Mouse (Mus musculus) small intestine, adult 2 months (tissue): ENCODE results near the gene 2610042L04Rik. TPM values are rescaled to one million over a fixed set of nuclear protein-coding genes. Genes with fewer than 3 reads are reported as not detected.
"Not testable (repeated sequence)": the region's sequence is repeated elsewhere in the genome, so short reads cannot be mapped to it uniquely, and the experiment has no call there.

Experiments
- H3K27ac ChIP-seq: fragments of 200-500 bp; 2 replicates; pipeline ENCODE4 v1.5.1; 2012; ENCODE audit warnings: low read depth, low read length, control low read depth, inconsistent platforms; ENCODE audit not compliant: insufficient read depth
- H3K27me3 ChIP-seq: fragments of 200-500 bp; 2 replicates; pipeline ENCODE4 v1.6.1; 2012; ENCODE audit warnings: mild to moderate bottlenecking, moderate library complexity, low read length, inconsistent platforms; ENCODE audit not compliant: control insufficient read depth, insufficient read depth
- H3K36me3 ChIP-seq: fragments of 200-500 bp; 2 replicates; pipeline ENCODE4 v1.6.1; 2012; ENCODE audit warnings: mild to moderate bottlenecking, low read length, control low read depth, inconsistent platforms; ENCODE audit not compliant: control insufficient read depth, insufficient read depth
- H3K4me1 ChIP-seq: fragments of 200-500 bp; 2 replicates; pipeline ENCODE4 v1.6.1; 2012; ENCODE audit warnings: low read length, inconsistent platforms, mixed read lengths; ENCODE audit not compliant: control insufficient read depth, insufficient read depth, insufficient read length
- H3K4me3 ChIP-seq: fragments of 200-500 bp; 2 replicates; pipeline ENCODE4 v1.5.1; 2012; ENCODE audit warnings: low read depth, mild to moderate bottlenecking, control low read depth, inconsistent platforms, low read length, moderate library complexity
- WGBS: fragments of 180-500 bp; shearing (Covaris S2); methylation state at CpG from one replicate; pipeline ENCODE4 v1.1.7; 2018; 5-methylcytosine and 5-hydroxymethylcytosine counted together
- polyA plus RNA-seq: library from polyadenylated mRNA; depleted of rRNA; stranded (reverse); fragments of >200 nt; gene quantifications from 2 replicates; pipeline ENCODE4 v1.2.3, GENCODE M21; 2012; rRNA removed

The 2610042L04Rik gene
- polyA plus RNA-seq, 1 experiment = not detected

- H3K36me3 ChIP-seq, H3K27ac ChIP-seq, H3K4me3 ChIP-seq, H3K27me3 ChIP-seq, H3K4me1 ChIP-seq: not testable (repeated sequence)
- 68% methylated on average over 5 of the region's 5 CpGs for WGBS
These were observed 66.7 kb downstream of the 2610042L04Rik start for GRCm38 (mm10) chr14:4401245-4401644.

- H3K36me3 ChIP-seq, H3K27ac ChIP-seq, H3K4me3 ChIP-seq, H3K4me1 ChIP-seq, H3K27me3 ChIP-seq: not testable (repeated sequence)
These were observed 69.3 kb downstream of the 2610042L04Rik start for GRCm38 (mm10) chr14:4403840-4404239.

Other genes starting within 250 kb of the 2610042L04Rik start
- gene Gm8108, start 224.2 kb upstream of the 2610042L04Rik start, polyA plus RNA-seq = not detected in 2 replicates
- gene Gm3127, start 169.7 kb upstream of the 2610042L04Rik start, polyA plus RNA-seq = not detected in 2 replicates
- not detected in 2 replicates for gene Gm2974, start 152.2 kb upstream of the 2610042L04Rik start, polyA plus RNA-seq
- not detected in 2 replicates for gene Gm3138, start 85.1 kb upstream of the 2610042L04Rik start, polyA plus RNA-seq
- gene Gm3149, start 17.5 kb upstream of the 2610042L04Rik start, polyA plus RNA-seq = not detected in 2 replicates
- gene Gm3159, start 62.8 kb downstream of the 2610042L04Rik start, polyA plus RNA-seq = not detected in 2 replicates
- not detected in 2 replicates for gene Gm3164, start 80.7 kb downstream of the 2610042L04Rik start, polyA plus RNA-seq
- gene Gm3173, start 96.2 kb downstream of the 2610042L04Rik start, polyA plus RNA-seq = not detected in 2 replicates
- gene Gm3182, start 147.0 kb downstream of the 2610042L04Rik start, polyA plus RNA-seq = not detected in 2 replicates
- not detected in 2 replicates for gene Gm3047, start 220.6 kb downstream of the 2610042L04Rik start, polyA plus RNA-seq